Mouse (Mus musculus): ENCODE measurements around the gene Enox1. TPM values are rescaled to one million over a fixed set of nuclear protein-coding genes. Genes with fewer than 3 reads are reported as not detected.

The Enox1 gene
- polyA plus RNA-seq, 1 experiment: 0.32 TPM

DNA sequence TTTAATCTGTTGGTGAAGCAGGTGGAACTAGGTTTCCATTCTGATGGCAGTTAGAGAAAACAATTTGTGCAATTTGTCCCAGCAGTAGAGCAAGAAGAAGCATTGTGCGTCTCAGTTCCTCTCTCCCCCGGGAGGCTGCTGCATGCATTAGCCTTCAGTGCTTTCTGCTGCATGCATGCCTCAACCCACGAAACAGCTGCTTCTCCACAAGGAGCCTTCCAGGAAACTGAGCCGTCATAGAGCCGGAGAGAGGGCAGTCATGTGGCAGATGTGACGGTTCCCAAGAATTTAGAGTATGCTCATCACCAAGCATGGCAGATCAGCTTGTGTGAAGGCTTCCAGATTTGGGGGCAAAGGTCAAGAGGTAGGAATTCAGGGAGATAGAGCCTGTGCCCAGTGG is 480.4 kb downstream of the Enox1 start:
- no peak for DNase-seq (ENCODE audit: low read depth, low spot score)
- WGBS: 70% methylated on average over 6 of the region's 6 CpGs

DNA sequence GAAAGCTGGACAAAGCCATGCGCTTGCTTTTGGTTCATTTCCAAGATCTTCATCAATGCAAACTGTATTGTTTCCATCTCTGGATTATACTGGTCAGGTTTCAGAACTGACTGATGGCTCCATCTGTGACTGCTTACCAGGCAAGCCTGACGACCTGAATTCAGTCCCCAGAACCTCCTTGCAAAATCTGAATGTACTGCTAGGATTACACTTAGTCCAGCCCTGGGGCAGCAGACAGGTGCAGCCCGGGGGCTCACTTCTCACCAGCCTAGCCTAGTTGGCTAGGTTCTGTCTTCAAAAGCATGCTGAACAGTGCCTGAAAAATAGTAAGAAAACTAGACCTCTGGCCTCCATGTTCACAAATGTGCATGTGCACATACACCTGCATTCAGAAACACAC is 481.6 kb downstream of the Enox1 start:
- no peak for DNase-seq (ENCODE audit: low read depth, low spot score)
- 87% methylated on average over 3 of the region's 3 CpGs for WGBS

DNA sequence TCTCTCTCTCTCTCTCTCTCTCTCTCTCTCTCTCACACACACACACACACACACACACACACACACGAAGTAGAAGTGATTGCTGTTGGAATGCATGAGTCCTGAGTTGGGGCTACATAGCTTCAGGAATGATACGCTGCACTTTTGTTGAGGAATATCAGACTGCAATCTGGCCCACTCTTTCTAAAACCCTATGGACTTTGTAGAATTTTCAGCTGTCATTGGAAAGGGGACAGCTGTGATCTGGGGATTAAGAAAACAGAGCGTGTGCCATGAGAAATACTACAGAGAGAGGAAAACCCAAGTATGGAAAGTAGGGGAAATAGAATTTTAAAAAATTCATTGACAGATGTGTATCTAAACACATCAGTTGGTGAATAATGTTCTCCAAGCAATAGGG is 482.1 kb downstream of the Enox1 start:
- DNase-seq (ENCODE audit: low read depth, low spot score): no peak
- 77% methylated on average over 3 of the region's 3 CpGs for WGBS

DNA sequence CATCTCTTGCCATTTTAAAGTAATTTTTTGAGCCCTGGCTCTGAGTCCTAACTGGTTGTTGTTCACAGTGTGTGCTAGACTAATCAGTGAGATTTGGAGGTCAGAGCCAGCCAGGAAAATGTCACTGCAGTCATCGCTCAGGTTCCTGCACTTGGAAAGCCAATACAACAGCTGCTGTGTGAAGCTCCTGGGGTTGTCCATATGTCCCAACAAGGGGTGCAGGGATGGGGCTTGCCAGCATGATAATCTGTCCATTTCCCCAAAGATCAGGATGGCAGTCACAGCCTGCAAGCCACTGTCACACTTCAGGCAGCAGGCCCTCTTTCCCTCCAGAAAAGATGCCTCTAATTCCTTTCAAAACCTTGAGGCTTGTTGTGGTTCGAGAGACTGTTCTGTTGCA is 483.0 kb downstream of the Enox1 start:
- 82% methylated on average over 2 of the region's 2 CpGs for WGBS

DNA sequence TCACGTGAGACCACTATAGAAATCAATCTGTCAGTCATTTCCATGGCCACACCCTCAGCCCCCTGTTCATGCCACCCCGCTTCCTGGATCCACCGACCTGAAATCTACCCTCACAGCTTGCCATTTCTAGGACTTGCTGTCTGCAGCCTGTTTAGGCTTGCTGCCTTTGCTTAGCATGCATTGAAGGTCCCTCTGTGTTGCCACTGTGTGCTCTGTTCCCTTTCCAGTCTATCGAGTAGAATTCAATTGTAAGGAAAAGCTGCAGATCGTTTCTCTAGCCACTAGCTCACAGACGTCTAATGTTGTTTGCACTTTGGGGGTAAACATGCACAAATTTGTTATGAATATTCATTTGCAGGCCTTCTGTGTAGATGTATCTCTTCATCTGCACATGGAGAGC is 485.8 kb downstream of the Enox1 start:
- no peak for DNase-seq (ENCODE audit: low read depth, low spot score)

More for the DNA sequence above, 483.0 kb downstream of the Enox1 start:
- no peak for DNase-seq (ENCODE audit: low read depth, low spot score)

DNA sequence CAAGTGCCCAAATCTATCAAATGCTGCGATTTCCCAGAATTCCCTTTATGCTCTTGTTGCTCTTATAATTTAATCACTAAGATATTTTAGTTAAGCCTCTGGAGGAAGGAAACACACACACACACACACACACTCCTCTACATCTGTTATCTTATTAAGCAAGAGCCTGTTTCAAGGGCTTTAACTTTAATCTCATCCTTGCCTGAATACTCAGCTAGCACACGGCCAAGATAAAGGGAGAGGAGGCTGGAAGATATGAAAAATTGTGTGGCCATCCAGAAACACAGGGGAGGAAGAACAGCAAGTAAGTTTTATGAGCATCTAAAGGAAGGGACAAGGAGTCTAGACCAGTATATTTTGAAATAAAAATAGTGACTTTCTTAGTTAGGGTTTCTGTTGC is 489.6 kb downstream of the Enox1 start:
- WGBS: 82% methylated on average over 2 of the region's 2 CpGs
- no peak for DNase-seq (ENCODE audit: low read depth, low spot score)

More for the DNA sequence above, 485.8 kb downstream of the Enox1 start:
- WGBS: 83% methylated on average over 6 of the region's 6 CpGs

DNA sequence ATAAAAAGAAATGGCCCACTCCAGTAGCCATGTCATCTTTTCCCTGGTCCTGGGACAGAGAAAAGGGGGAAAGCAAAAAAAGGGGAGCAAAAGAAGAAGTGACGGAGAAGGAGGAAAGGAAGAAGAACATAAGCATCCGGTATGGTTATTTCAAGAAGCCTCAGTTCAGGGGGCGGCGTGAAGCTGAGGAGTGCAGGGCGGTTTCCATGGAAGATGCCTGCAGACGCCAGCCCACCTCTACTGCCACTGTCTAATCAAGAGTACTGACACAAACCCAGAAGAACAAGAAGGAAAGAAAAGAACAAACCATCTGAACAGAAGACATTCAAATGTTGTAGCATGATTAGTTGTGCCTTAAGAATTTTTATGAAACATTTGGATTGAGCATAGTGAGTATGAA is 490.5 kb downstream of the Enox1 start:
- WGBS: 94% methylated on average over 6 of the region's 6 CpGs

DNA sequence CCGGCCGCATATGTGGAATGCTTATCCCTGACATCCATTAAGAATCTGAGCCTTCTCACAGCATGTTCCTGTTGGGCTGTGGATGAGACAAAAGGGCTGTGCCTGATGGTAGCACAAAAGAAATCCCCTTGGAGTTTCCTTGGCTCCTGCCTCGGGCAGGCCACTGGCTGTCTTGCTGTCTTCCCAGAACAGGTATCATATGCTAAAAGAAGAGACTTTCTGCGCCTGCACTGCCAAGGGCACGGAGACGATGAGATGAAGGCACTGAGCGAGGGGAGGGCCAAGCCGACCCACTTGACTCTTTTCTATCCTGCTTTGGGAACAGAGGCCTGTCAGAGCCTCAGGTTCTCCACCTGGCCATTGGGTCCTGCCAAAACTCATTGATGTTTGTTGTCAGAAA is 491.7 kb downstream of the Enox1 start:
- 93% methylated on average over 8 of the region's 8 CpGs for WGBS
- no peak for DNase-seq (ENCODE audit: low read depth, low spot score)

More for the DNA sequence above, 490.5 kb downstream of the Enox1 start:
- no peak for DNase-seq (ENCODE audit: low read depth, low spot score)

DNA sequence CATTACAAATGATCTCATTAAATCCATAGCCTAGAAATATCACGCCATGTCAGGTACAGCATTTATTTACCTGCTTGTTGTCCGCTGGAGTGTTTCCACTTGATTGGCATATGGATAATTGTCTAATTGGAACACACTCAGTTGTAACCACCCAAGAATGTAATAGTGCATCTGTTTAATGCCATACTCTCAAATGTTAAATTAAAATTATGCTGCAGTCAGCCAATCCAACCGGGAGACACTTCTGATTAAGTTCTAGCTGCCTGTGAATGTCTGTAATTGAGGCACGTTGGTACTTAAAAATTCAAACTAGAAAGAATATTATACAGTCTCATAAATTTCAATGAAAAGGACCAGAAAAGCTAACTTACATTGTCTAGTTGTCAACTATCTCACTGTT is 502.2 kb downstream of the Enox1 start:
- WGBS: 87% methylated on average over 4 of the region's 4 CpGs
- DNase-seq (ENCODE audit: low read depth, low spot score): no peak

DNA sequence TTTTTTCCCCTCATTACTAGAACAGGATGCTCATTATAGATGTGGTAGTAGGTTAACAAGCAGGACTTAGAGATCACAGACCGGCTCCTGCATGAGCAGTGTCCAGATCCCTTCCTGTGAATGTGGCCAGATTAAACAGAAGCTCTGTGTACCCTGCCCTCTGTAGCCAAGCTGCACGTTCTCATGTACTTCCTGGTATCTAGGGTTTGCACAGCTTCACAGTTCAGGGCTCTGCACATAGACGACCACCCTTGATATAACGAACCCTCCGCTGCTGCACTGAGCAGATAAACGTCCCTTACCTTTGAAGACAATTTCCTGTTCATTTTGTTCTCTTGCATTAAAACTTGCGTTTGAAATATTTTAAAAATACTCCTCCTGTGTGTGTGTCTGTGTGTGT is 505.7 kb downstream of the Enox1 start:
- 55% methylated on average over 7 of the region's 7 CpGs for WGBS
- no peak for DNase-seq (ENCODE audit: low read depth, low spot score)

DNA sequence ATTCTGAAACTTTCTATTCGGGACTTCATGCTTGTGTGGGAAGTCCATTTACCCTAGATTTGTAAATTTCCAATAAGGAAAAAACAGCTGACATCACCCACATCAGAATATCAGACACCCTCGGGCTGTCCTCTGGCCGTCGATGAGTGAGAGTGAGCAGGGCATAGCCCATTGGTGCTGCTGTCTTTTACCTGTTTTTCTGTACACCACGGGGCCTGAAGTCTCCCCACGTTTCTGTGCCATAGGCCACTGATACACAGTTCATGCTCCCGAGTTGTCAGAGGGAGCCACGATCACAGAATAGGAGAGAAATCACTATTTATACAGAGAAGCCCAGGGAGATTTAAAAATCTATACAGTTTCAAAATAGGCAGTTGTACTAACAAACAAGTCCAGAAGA is 506.4 kb downstream of the Enox1 start:
- 76% methylated on average over 8 of the region's 8 CpGs for WGBS
- DNase-seq (ENCODE audit: low read depth, low spot score): no peak

DNA sequence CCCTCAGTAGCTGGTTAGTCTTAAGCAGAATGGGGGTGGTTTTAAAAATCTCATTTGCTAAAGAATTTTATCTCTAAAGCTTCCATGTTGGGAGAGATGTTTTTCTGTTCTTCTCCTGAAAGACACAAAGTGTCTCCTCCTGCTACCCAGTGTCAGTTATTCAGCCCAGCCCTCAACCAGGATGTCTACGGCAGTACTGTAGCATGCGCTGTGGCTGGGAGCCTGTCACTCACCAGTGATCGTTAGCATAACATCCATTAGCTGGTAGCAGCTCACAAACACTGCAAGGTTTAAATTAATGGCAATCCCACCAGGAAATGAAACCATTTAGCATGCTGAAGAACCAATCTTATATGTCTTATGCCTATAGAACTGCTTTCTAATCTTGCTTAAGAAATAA is 511.5 kb downstream of the Enox1 start:
- no peak for DNase-seq (ENCODE audit: low read depth, low spot score)
- 82% methylated on average over 3 of the region's 3 CpGs for WGBS

DNA sequence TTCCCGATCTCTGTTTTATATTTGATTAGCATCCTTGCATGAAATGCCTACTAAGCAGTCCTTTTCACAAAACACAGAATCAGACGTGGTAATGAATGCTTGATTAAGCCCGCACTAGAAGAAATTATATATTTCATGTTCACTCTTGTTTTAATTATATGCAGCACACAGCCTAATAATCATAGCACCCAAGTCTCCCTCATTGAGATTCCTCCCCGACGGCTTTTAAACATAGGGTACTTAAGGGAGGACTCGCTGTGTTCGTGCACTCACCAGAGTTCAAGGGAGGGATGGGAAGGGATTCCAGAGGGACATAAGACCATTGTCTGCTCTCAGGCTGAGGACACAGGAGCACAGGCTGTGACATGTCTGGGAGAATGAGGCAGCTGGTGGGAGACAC is 512.9 kb downstream of the Enox1 start:
- 92% methylated on average over 7 of the region's 7 CpGs for WGBS
- no peak for DNase-seq (ENCODE audit: low read depth, low spot score)

DNA sequence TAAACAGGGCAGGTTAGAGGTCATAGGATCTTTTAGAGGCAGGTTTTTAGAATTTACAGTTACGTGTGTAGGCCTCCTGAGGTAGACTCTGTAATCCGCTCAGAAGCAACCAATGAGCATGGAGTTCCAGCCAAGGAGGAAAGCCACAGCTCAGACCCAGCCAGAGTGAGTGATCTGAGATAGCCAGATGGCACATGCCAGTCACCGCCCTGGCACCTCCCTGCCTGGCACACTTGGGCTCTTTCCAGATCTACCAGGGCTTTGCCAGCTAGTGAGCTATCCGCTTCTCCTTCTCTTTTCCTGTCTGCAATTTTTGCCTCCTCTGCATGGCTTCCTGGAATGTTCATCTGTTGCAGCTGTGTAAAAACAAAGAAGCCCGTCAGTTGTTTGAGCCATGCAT is 514.4 kb downstream of the Enox1 start:
- DNase-seq (ENCODE audit: low read depth, low spot score): peak; percentile 19
- WGBS: 42% methylated on average over 5 of the region's 5 CpGs

DNA sequence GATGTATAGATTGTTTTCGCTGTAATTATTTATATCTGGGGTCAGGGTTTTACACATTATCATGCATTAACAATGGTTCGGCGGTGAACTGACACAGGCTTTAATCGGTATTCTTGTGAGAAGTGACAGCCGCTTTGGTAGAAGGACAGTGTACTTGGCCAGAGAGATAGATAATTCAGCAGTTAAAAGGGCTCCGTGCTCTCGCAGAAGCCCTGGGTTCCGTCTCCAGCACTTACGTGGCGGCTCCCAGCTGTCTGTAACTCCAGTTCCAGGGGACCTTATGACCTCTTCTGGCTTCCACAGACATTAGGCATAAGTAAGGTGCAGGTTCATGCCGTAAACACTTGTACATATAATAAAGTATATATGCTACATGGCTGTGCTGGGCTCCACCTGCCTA is 515.4 kb downstream of the Enox1 start:
- WGBS: 87% methylated on average over 11 of the region's 11 CpGs
- DNase-seq (ENCODE audit: low read depth, low spot score): no peak

DNA sequence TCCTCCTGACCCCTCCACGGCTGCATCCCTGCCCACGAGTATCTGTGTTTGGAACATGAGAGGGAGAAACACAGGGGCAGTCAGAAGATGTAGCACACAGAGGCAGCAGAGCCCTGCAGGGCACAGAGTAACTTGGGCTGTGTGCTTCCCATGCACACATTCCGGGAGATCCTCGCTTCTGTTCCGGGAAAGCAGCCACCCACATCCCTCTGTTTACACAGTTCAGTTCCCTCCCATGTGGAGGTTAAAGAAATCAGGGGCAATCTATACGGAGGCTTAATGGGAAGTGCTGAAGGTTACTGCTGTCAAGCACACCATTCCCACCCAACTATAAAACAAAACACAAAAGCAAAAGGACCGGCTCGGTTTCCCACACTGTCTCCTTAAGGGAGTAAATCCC is 516.6 kb downstream of the Enox1 start:
- whole genome bisulfite sequencing: 13% methylated on average over 8 of the region's 8 CpGs
- DNase-seq (ENCODE audit: low read depth, low spot score): peak; percentile 29

DNA sequence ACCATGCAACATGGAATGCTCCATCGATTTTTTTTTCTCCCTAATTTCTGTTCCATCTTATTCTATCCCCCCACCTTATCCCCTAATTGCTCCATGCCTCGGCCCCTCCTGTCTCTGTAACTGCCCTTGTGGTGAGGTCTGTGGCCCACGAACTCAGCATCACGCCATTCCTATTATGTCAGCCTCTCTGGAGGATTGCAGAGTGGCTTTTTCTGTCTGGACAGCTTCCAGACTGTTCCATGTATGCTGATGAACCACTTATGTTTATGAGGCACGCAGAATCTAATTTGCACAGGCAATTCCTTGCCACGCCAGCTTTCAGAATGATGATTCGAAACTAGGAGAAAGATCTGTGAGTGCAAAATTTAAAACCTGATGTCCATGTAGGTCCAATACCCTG is 521.4 kb downstream of the Enox1 start:
- DNase-seq (ENCODE audit: low read depth, low spot score): no peak
- 66% methylated on average over 7 of the region's 7 CpGs for WGBS

DNA sequence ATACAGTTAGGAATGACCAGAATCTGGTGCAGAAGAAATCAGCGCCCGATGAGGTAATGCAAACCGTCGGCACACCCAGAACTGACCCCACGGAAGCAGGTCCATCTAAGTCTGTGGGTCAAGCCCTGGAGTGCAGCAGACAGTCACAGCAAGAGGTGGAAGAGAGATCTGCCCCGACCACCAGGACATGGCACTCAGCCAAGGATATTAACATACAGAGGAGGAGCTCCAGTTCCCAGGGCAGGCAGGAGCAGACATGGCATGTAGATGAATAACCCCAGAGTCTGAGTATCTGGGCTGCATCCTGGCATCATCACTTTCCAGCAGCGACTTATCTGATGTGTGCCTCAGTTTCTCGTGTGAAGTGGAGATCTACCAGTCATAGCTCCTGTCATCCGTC is 523.3 kb downstream of the Enox1 start:
- DNase-seq (ENCODE audit: low read depth, low spot score): no peak
- 75% methylated on average over 9 of the region's 9 CpGs for WGBS

DNA sequence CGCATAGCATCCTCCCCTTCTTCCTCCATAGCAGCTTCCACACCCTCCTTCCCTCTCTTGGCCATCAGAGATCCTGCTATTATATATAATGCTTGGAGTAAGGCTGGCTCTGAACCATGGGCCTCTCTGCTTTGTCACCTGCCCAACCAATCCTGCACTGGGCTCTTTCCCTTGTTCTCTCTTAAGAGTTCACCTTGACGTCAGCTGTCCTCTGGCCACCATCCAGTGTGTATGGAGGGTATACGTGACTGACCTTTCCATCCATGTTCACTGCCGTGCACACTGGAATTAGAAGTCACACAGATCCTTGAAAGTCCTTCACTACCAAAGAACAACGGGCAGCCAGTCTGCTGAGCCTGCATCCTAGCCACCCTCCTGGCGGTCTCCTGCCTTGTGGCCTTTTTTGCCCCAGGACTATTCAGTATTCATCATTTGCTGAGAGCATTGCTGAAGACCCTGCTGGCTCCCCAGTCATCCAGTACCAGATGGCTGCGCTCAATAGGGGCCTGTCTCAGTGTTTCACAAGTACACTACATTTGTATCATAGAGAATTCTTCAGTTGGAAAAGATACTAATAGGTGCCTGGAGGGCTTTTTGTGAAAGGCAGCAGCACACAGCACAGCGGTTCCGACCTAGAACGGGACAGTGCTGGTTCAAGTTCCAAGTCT is 526.5 kb downstream of the Enox1 start:
- WGBS: 92% methylated on average over 10 of the region's 10 CpGs
- no peak for DNase-seq (ENCODE audit: low read depth, low spot score)

DNA sequence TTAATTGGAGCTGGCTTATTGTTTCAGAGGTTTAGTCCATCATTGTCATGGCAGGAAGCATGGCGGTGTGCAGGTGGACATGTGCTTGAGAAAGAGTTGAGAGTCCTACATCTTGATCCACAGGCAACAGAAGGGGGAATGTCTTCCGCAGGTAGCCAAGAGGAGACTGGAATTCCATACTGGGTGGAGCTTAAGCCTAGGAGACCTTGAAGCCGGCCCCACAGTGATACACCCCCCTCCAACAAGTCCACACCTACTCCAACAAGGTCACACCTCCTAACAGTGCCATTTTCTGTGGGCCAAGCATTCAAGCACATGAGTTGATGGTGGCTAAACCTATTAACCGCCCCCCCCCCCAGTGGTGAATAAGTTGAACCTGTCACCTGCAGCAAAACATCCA is 533.3 kb downstream of the Enox1 start:
- 87% methylated on average over 4 of the region's 4 CpGs for WGBS
- DNase-seq (ENCODE audit: low read depth, low spot score): no peak

DNA sequence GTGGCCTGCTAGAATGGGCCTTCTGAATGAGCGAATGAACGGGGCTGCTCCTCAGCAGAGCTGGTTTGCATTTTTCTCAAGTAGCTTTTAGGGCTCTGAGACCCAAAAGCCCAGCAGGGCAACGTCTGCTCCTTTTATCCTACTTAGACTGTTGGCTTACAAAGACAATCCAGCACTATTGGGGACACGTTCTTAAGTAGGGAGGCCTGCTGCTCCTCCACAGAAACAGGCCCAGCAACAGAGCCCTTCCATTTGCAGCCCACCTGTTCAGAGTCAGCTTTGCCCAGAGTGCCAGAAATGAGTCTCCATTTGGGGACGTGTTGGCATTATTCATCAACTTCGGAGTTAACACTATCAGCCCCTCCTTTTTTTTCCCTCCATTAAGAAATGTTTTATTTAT is 548.4 kb downstream of the Enox1 start:
- DNase-seq (ENCODE audit: low read depth, low spot score): no peak
- WGBS: 80% methylated on average over 6 of the region's 6 CpGs
